Mouse (Mus musculus) embryonic fibroblast, embryonic 13.5 days (primary cell): ENCODE measurements around the gene Gdnf.

Experiments used
- CTCF ChIP-seq: IDR thresholded peaks from 2 replicates; pipeline ENCODE4 v1.5.1; 2011; ENCODE audit warnings: mild to moderate bottlenecking, control low read depth, low read length, moderate library complexity, borderline replicate concordance; ENCODE audit not compliant: insufficient read depth
- POLR2A ChIP-seq: IDR thresholded peaks from 2 replicates; pipeline ENCODE4 v1.6.1; 2011; ENCODE audit warnings: low read depth, mild to moderate bottlenecking, control low read depth, low read length, moderate library complexity

DNA sequence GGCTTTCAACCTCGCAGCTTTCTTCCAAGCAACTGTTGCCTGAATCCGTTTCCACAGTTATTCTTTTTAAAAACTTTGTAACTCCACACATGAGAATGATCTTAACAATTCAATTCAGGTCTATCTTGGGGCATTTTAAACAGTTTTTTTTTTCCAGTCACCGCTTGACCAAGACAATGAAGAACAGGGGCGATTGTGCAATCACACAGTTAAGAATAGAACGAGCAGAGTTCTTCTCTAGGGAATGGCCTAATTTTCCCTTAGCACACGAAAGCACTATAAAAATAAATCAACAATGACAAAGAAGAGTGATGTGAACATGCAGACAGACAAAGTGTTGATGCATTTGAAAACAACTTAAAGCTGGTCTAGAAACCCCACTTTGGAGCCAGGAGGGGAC, 65.2 kb downstream of the Gdnf start:
- no peak for TF ChIP-seq POLR2A
- TF ChIP-seq CTCF: no peak
